Mouse (Mus musculus) heart, embryonic 12.5 days (tissue): ENCODE measurements around the gene Rnd3. TPM values are rescaled to one million over a fixed set of nuclear protein-coding genes. Genes with fewer than 3 reads are reported as not detected.

Experiments
- ATAC-seq: fragments of 200-750 bp; cut with Nextera tagmentation; 2 replicates; pipeline ENCODE4 v1.8.0; 2017; ENCODE audit warnings: moderate TSS enrichment, moderate library complexity; ENCODE audit not compliant: insufficient number of reproducible peaks, low FRiP score
- H3K27ac ChIP-seq: fragments of 300-500 bp; sonication (generic); 2 replicates; pipeline ENCODE4 v1.5.1; 2016; ENCODE audit warnings: mild to moderate bottlenecking, moderate library complexity; ENCODE audit not compliant: poor library complexity, severe bottlenecking
- H3K27me3 ChIP-seq: fragments of 300-500 bp; sonication (generic); replicated peaks from 2 replicates; pipeline ENCODE4 v1.6.1; 2016; ENCODE audit warnings: mild to moderate bottlenecking, moderate library complexity
- H3K36me3 ChIP-seq: fragments of 300-500 bp; sonication (generic); 2 replicates; pipeline ENCODE4 v1.6.1; 2016; ENCODE audit warnings: mild to moderate bottlenecking, moderate library complexity
- H3K4me1 ChIP-seq: fragments of 300-500 bp; sonication (generic); replicated peaks from 2 replicates; pipeline ENCODE4 v1.6.1; 2016; ENCODE audit warnings: mild to moderate bottlenecking
- H3K4me2 ChIP-seq: fragments of 300-500 bp; sonication (generic); 2 replicates; pipeline ENCODE4 v1.6.1; 2016; ENCODE audit warnings: mild to moderate bottlenecking, moderate library complexity
- H3K4me3 ChIP-seq: fragments of 300-500 bp; sonication (generic); 2 replicates; pipeline ENCODE4 v1.5.1; 2016; ENCODE audit warnings: mild to moderate bottlenecking
- H3K9ac ChIP-seq: fragments of 300-500 bp; sonication (generic); 2 replicates; pipeline ENCODE4 v1.6.1; 2016; ENCODE audit warnings: mild to moderate bottlenecking, moderate library complexity
- H3K9me3 ChIP-seq: fragments of 300-500 bp; sonication (generic); replicated peaks from 2 replicates; pipeline ENCODE4 v1.6.1; 2016; ENCODE audit warnings: mild to moderate bottlenecking, moderate library complexity
- WGBS: fragments of 180-500 bp; shearing (Covaris S2); methylation state at CpG from one replicate; pipeline ENCODE4 v1.1.7; 2016; 5-methylcytosine and 5-hydroxymethylcytosine counted together
- polyA plus RNA-seq: library from polyadenylated mRNA; unstranded; fragments of >200 nt; fragmentation: Nextera tagmentation; extraction: Ambion mirVana; gene quantifications from 2 replicates; pipeline ENCODE4 v1.2.1, GENCODE M21; 2016

Gene Rnd3
- polyA plus RNA-seq, 1 experiment from 2014 or later: 38.2 TPM

DNA sequence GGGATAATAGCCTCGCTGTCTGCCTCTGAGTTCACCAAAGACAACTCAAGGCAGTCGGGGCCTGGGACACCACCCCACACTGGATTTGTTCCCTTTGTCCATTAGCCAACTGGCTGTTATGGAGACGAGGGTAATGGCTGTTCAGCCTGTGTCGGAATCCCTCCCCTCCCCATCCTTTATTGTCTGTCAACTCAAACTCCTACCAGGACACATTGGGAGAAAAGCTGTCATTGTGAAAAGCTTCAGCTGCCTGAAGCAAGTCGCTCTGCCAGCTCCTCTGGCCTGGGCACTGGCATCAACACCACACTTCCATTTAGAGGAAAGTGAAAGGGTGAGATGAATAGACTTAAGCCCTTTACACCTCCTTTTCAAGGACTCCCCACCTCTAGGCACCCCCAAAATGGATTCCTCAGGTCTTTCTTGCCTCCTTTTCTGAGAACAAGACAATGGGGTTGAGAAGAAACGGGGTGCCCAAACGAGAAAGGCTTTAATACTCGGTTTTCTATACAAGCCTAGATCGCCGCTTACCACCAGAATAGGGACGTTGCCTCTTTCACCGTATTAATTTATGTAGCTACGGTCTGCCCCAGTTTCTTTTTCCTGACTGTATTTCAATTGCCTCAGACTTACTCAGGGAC is 66.1 kb downstream of the Rnd3 start:
- no peak overlapping the region for H3K27ac ChIP-seq
- no peaks in the 10 kb centered on the region for H3K36me3 ChIP-seq
- H3K4me3 ChIP-seq: no peak overlapping the region
- peaks cover 5% of the 10 kb centered on the region; the same call in 1 of the 2 replicates for H3K4me1 ChIP-seq
- no peaks in the 10 kb centered on the region for H3K9me3 ChIP-seq
- ATAC-seq: no peak
- no peak overlapping the region for H3K9ac ChIP-seq
- no peak overlapping the region for H3K4me2 ChIP-seq
- 0 out of 2 replicates have a peak, but pooled peaks cover under 1% of the 10 kb centered on the region for H3K27me3 ChIP-seq
- WGBS: 76% methylated on average over 13 of the region's 13 CpGs
